Mouse (Mus musculus): ENCODE data around the gene Tmprss4.

DNA sequence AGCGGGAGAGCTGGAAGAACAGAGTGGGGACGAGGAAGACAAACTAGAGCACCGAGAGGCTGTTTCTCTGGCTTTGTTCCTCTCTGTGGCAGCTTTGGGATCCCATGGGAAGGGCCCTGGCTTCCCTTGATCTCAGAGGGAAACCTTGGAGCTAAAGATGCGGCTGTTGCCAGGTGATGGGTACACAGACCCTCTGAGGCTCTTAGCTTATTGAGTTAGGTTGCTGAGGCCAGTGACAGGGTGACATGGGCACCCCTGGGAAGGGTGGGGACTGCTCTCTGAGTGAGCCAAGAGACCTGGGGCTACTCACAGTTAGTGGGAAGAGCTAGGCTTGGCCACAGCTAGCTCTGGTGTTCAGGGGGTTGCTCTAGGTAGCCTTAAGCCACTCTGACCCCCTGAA lies 8.4 kb downstream of the Tmprss4 start:
- TF ChIP-seq POLR2A (IDR thresholded peaks at IDR 0.05; ENCODE audit: insufficient read depth, low read depth, low read length): no peak
- no peak for TF ChIP-seq CTCF (IDR thresholded peaks at IDR 0.05)
- no peak for TF ChIP-seq EP300 (IDR thresholded peaks at IDR 0.05; ENCODE audit: insufficient read depth, low read depth, low read length)

Measured in heart, adult 2 months (tissue).